ENCODE assay signal across 30 mouse cellular contexts in the genomic region with DNA sequence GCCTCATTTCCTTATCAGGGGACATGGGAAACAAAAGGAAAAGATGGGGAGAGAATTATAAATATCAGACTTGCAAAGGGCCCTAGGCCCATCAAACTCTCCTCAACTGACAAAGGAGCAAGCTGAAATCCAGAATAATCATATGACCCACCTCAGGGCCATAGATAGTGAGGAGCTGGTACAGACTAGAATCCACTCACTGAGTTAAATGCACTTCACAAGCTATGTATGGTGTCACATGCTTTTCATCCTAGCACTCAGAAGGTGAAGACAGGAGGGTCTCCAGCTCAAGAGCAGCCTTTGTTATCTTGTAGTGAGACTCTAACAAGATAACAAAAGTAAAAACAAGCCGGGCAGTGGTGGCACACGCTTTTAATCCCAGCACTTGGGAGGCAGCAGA.
"Had no signal": no experiment of that assay in that cellular context is flagged by ENCODE, and none has a peak within 500 bp of the region (broad histone marks: within the 10 kb centered on the region; RNA-seq: fewer than 3 reads in every experiment).

No protein-coding gene starts in this region.

- DNase-seq: left cerebral cortex, postnatal 4 days; liver; liver, embryonic 13.5 days; liver, postnatal 0 days; lung, adult 18-20 months; lung, adult 2 months; lung, embryonic 14.5 days; lung, postnatal 10 days; lung, postnatal 14 days; lung, postnatal 36 days; lung, postnatal 4 days; midbrain, embryonic 14.5 days had no signal

- ATAC-seq: liver, embryonic 12.5 days; liver, postnatal 0 days; lung, postnatal 0 days; midbrain, embryonic 13.5 days; midbrain, embryonic 15.5 days had no signal

- H3K27ac ChIP-seq: limb, embryonic 10.5 days; limb, embryonic 12.5 days; limb, embryonic 13.5 days; limb, embryonic 15.5 days; liver, embryonic 12.5 days; liver, embryonic 13.5 days; liver, embryonic 14.5 days; liver, embryonic 15.5 days; lung, embryonic 15.5 days; macrophage; midbrain, embryonic 10.5 days; midbrain, embryonic 12.5 days; midbrain, embryonic 13.5 days; midbrain, embryonic 15.5 days; neural tube, embryonic 12.5 days had no signal

- H3K27me3 ChIP-seq: limb, embryonic 12.5 days; limb, embryonic 13.5 days; limb, embryonic 15.5 days; liver, embryonic 12.5 days; liver, embryonic 13.5 days; liver, embryonic 15.5 days; lung, embryonic 15.5 days; megakaryocyte, embryonic 14.5 days; midbrain, embryonic 12.5 days; midbrain, embryonic 13.5 days; midbrain, embryonic 15.5 days; neural tube, embryonic 12.5 days had no signal

- H3K36me3 ChIP-seq: limb, embryonic 10.5 days; limb, embryonic 12.5 days; limb, embryonic 13.5 days; liver, embryonic 13.5 days had no signal

- H3K9ac ChIP-seq: limb, embryonic 12.5 days; limb, embryonic 13.5 days; limb, embryonic 15.5 days; liver, embryonic 12.5 days; liver, embryonic 13.5 days; liver, embryonic 14.5 days; liver, embryonic 15.5 days; liver, postnatal 0 days; lung, embryonic 14.5 days; lung, embryonic 15.5 days; midbrain, embryonic 12.5 days; midbrain, embryonic 13.5 days; midbrain, embryonic 15.5 days; neural tube, embryonic 12.5 days had no signal

- H3K9me3 ChIP-seq: limb, embryonic 10.5 days; limb, embryonic 12.5 days; limb, embryonic 13.5 days; limb, embryonic 15.5 days; liver, embryonic 12.5 days; liver, embryonic 13.5 days; liver, embryonic 15.5 days; lung, embryonic 15.5 days; megakaryocyte, embryonic 14.5 days; midbrain, embryonic 10.5 days; midbrain, embryonic 12.5 days; midbrain, embryonic 13.5 days; midbrain, embryonic 15.5 days; neural tube, embryonic 12.5 days had no signal

- H3K4me3 ChIP-seq: limb, embryonic 10.5 days; limb, embryonic 12.5 days; limb, embryonic 13.5 days; limb, embryonic 15.5 days; liver, embryonic 12.5 days; liver, embryonic 13.5 days; liver, embryonic 15.5 days; lung, embryonic 15.5 days; megakaryocyte, embryonic 14.5 days; midbrain, embryonic 10.5 days; midbrain, embryonic 12.5 days; midbrain, embryonic 13.5 days; midbrain, embryonic 15.5 days; myocyte; neural tube, embryonic 12.5 days had no signal

- H3K4me1 ChIP-seq: limb, embryonic 10.5 days; limb, embryonic 12.5 days; limb, embryonic 13.5 days; limb, embryonic 15.5 days; liver, embryonic 15.5 days; lung, embryonic 15.5 days; megakaryocyte, embryonic 14.5 days; midbrain, embryonic 10.5 days; midbrain, embryonic 12.5 days; midbrain, embryonic 15.5 days; neural tube, embryonic 12.5 days had no signal

- H3K4me2 ChIP-seq: limb, embryonic 12.5 days; limb, embryonic 13.5 days; limb, embryonic 15.5 days; liver, embryonic 11.5 days; liver, embryonic 12.5 days; liver, embryonic 13.5 days; liver, embryonic 15.5 days; lung, embryonic 14.5 days; lung, embryonic 15.5 days; midbrain, embryonic 12.5 days; midbrain, embryonic 13.5 days; midbrain, embryonic 15.5 days; neural tube, embryonic 12.5 days had no signal
